In the genomic region with DNA sequence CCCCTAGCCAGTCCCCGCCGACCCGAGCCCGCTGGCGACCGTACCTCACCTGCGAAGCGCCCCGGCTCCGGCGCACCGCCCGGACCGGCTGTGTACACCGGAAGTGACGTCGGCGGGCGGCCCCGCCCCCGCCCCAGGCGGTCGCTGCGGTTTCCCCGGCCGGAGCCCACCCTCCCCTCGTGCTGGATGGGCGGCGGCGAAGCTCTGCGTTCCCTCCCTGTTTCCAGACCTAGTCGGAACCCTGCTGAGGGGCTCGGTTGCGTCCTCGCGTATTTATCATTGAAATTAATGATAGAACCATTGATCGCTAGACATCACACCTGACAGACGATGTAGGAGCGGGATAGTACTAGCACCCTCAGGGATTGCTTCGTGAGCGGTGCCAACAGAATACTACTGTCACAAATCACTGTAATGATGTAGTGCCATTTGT, we compare ENCODE assay signal across 8 mouse cellular contexts. TPM values are rescaled to one million over a fixed set of nuclear protein-coding genes. Genes with fewer than 3 reads are reported as not detected.
DNase-seq lines count a peak whose midpoint lies in the region; ATAC-seq lines count a peak whose summit lies in the region.

A gene (minus strand): TSS at position 109 of the 433 bp plus-strand sequence.

- H3K9ac ChIP-seq in hindbrain, embryonic 11.5 days (ENCODE audit: low read depth, low read length) = peak within 1 kb of the TSS; percentile 80

- under 1% methylated on average over 33 of the region's 41 CpGs for WGBS in hindbrain, embryonic 11.5 days

- H3K36me3 ChIP-seq in hindbrain, embryonic 11.5 days (ENCODE audit: control insufficient read depth, insufficient read depth, low read length) = no peaks in the 10 kb centered on the region

- peak within 1 kb of the TSS; percentile 85 for H3K27ac ChIP-seq in hindbrain, embryonic 11.5 days (ENCODE audit: low read depth, low read length)

- H3K4me3 ChIP-seq in hindbrain, embryonic 11.5 days (ENCODE audit: low read depth, low read length) = peak within 1 kb of the TSS; percentile 92

- no peaks in the 10 kb centered on the region for H3K4me1 ChIP-seq in hindbrain, embryonic 11.5 days (replicated peaks; ENCODE audit: control insufficient read depth, insufficient read depth, low read length)

- DNase-seq in MEL-GATA-1-ER (ENCODE audit: extremely low read depth, low read depth) = peak; percentile 34
- DNase-seq in cerebellum, adult 8-10 months = peak; percentile 88
- DNase-seq in frontal cortex, adult 2 months (ENCODE audit: extremely low spot score in 1 of 2, low spot score in 1 of 2) = peak; percentile 35 to 81
- peak; percentile 93 for DNase-seq in hindbrain, embryonic 11.5 days (ENCODE audit: low spot score)
- peak; percentile 86 to 92 for DNase-seq in layer of hippocampus, postnatal 10 days (ENCODE audit: low spot score in 2 of 2)
- DNase-seq in lung, postnatal 10 days = peak; percentile 92
- DNase-seq in ovary, postnatal 36 days (ENCODE audit: low spot score) = peak; percentile 88
- peak; percentile 88 for DNase-seq in thymus, postnatal 25 days

- H3K9me3 ChIP-seq in hindbrain, embryonic 11.5 days (ENCODE audit: control insufficient read depth, low read length) = no peaks in the 10 kb centered on the region

- H3K27me3 ChIP-seq in hindbrain, embryonic 11.5 days (ENCODE audit: control insufficient read depth, insufficient read depth, low read length) = no peaks in the 10 kb centered on the region

- H3K4me2 ChIP-seq in hindbrain, embryonic 11.5 days (replicated peaks; ENCODE audit: low read depth, low read length) = peak within 1 kb of the TSS; percentile 66

- ATAC-seq in hindbrain, embryonic 11.5 days (ENCODE audit: low FRiP score) = peak; percentile 95

RNA-seq across cellular contexts. Expression of the gene that starts here (rescaled TPM):
- 26.9 and 32.3 TPM in 2 replicates for polyA plus RNA-seq in frontal cortex, adult 2 months (2012; rRNA removed)
- 28.5 and 40.3 TPM in 2 replicates for polyA plus RNA-seq in hindbrain, embryonic 11.5 days (2014; fragmentation: Nextera tagmentation; extraction: Ambion mirVana)
- 10 to 100 TPM; 57.7 to 62.4 TPM for total RNA-seq in layer of hippocampus, postnatal 10 days (2021)

Comparison
In these comparisons a context has a peak if more than half of its experiments do, and no peak if none do; other contexts are left out.
1. Peak in every context shown above with its lines: DNase-seq, ATAC-seq, H3K4me3 ChIP-seq and H3K27ac ChIP-seq.
2. DNase-seq: peak in every context shown above with its lines; median percentile 93 in hindbrain, embryonic 11.5 days; 92 in lung, postnatal 10 days; 89 in layer of hippocampus, postnatal 10 days; 88 in cerebellum, adult 8-10 months; 88 in ovary, postnatal 36 days; 88 in thymus, postnatal 25 days; 58 in frontal cortex, adult 2 months; 34 in MEL-GATA-1-ER.